Mouse (Mus musculus) neural tube, embryonic 10.5 days (tissue): ENCODE measurements around the gene Lmcd1.
"Not testable (repeated sequence)": the region's sequence is repeated elsewhere in the genome, so short reads cannot be mapped to it uniquely, and the experiment has no call there.

Experiments
- DNase-seq: peaks from one replicate; pipeline ENCODE4 v3.0.0-alpha.2; 2017; ENCODE audit warnings: low spot score; ENCODE audit errors: extremely low spot score

Lmcd1 gene

GRCm38 (mm10) chr6:112273501-112274205 lies at the start of gene Lmcd1:
Gene Lmcd1, plus strand, starts transcription at chr6:112273758.
- peak; percentile 74 for DNase-seq

DNA sequence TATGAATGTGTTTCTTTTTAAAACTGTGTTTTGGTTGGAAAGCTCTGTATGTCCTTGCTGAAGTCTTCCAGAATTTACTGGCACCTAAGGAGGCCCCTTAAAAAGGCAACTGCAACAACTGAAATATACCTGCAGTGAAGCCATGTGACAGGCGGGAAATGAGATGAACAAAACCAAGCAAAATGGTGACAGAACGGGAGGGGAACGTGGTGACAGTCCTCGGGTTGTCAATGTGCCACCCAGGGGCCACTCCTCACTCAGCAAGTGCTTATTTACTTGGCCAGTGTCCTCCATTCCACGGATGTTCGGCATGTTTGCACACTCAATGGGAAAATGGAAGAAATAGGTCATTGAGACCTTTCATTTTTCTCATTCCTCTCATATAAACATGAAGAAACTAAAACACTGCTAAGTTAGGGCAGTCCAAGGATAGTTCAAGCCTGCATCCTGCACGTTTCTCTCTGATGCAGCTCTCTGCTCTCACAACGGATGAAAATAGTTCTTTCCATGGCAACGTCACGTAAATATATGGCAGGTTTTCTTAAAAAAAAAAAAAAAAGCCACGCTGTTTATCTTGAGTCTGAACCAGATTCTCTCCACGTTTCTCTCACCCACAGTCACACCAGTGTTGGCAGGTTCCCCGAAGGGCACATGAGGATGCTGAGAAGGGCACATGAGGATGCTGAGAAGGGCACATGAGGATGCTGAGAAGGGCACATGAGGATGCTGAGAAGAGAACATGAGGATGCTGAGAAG lies 49.5 kb upstream of the Lmcd1 start:
- no peak for DNase-seq

DNA sequence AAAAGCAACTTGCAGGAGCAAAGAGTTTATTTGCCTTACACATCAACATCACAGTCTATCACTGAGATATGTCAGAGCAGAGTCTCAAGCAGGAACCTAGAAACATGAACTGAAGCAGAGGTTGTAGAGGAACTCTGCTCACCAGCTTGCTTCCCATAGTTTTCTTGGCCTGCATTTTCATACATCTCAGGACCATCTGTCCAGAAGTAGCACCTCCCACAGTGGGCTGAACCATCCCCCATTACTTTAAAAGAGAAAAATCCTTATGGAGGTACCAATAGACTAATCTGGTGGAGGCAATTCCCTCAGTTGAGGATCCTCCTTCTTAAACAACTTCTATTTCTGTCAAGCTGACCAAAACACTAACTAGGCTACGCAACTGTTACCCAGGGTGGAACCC lies 36.8 kb upstream of the Lmcd1 start:
- DNase-seq = no peak

DNA sequence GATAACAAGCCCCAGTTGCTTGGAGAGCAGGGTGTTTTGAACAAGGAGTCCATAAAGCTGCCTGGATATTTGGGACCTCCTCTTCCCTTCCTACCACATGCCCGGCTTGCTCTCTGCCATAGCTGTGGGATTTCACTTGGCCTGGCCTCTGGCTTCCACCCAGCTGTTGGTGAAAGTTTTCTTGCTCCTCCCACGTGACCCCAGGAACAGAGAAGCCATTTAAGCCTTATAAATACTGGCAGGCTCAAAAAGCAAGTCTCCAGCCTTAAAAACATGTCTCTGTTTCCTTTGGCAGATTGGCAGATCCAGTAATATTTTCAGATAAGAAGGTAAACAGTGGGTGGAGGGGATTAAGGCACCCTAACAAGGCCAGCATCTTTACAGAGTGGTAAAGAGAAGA lies 31.3 kb upstream of the Lmcd1 start:
- no peak for DNase-seq

DNA sequence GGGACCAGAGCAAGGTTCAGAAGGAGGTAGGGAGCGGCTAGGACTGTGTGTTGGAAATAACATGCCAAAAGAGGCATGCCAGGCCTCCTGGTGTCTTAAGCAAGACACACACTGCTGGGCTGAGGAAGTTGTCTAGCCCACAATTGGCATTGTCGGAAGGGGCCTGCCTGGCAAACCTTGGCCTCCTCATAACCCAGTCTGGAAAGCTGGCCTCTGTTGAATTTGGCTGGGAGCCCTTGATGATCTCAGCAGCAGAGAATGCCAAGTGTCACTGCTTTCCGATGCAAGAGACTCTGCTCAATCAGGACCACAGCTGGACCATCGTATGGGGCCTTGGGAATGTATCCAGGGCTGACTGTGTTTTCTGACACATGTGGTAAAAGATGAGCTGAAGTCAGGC lies 27.9 kb upstream of the Lmcd1 start:
- DNase-seq = no peak

- DNase-seq = no peak
These were observed 26.9 kb upstream of the Lmcd1 start for GRCm38 (mm10) chr6:112246636-112247035.

DNA sequence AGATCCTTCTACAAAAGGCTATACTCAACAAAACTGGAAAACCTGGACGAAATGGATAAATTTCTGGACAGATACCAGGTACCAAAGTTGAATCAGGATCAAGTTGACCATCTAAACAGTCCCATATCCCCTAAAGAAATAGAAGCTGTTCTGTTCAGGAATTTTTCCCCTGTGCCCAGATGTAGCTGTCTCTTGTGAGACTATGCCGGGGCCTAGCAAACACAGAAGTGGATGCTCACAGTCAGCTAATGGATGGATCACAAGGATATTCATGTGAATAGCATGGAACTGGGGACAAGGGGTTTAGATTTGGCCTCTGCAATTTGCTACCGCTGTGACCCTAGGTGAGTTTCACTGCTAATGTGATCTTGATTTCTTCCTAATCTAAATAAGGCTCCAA lies 19.6 kb upstream of the Lmcd1 start:
- not testable (repeated sequence) for DNase-seq

GRCm38 (mm10) chr6:112254967-112255366 lies 18.6 kb upstream of the Lmcd1 start:
- no peak for DNase-seq

DNA sequence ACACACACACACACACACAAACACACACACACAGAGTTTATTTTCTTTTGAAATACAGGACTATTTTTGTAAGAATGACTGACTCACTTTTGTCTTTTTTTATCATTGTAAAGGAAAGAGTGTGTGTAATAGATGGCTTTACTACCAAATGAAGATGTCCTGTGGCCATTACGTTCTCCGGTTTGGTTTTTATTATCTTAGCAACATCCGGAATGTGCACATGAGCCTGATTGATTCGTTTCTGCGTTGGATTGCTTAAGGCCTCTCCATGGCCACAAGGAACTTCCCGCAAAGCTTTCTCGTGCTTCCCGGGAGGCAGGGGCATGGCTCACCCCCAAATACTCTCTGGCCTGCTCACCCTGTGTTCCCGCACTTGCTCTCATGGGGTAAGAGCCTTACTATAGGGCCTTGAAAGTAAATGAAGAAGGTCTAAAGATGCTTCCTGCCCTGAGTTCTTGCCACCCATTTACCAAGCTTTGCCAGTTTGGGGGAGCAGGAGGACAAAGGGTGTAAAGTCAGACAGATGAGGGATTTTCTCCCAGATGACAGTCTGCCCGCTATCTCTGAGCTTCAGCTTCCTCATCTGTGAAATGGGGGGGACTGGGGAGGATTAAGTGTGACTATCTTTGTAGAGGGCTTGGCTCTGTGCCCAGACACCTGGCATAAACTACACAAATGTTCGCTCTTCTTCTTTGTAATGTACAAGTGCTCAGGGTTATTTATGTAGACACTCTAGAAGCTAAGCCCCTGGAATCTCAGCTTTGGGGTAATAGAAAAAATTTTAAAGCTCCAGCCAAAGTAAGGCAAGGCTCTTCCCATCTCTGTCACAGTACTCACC lies 18.0 kb upstream of the Lmcd1 start:
- DNase-seq = no peak

DNA sequence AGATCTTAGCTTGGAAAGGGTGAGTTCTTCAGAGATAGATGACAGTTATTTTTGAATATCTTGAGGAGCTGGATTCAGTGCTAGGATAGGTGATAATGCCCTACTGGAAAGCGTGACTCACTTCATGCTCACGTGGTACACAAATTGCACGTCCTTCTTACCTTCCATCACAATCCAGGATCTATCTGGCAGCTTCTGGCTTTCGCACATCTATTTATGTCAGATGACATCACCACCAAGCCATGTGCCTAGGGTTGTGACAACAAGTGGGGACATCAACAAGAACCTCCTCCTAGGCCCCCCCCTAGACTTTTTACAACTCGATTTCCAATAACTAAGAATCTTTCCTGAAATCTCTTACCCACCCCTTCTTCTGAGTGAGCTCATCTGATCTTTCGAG lies 17.0 kb upstream of the Lmcd1 start:
- DNase-seq = no peak

- DNase-seq = no peak
These were observed 12.5 kb upstream of the Lmcd1 start for GRCm38 (mm10) chr6:112261089-112261488.

GRCm38 (mm10) chr6:112264321-112264720 lies 9.2 kb upstream of the Lmcd1 start:
- DNase-seq = no peak

DNA sequence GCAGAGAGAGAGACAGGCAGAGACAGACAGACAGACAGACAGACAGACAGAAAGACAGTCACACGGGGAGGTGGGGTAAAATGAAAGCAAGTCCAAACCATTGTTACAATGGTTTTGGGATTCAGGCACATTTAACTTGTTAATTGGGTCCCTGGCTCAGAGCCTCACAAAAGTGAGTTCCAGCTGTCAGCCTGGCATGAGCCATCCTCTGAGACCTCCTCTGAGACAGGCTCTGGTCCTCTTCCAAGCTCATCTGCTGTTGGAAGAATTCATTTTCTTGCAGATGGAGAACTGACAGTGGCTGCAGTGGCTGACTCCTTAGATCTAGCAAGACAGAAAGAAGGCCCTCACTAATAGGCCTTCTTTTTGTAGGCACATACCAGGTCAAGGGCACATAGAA lies 6.9 kb upstream of the Lmcd1 start:
- no peak for DNase-seq

- no peak for DNase-seq
These were observed 5.7 kb upstream of the Lmcd1 start for GRCm38 (mm10) chr6:112267661-112268357.

GRCm38 (mm10) chr6:112274261-112275055 lies 900 bp downstream of the Lmcd1 start:
- no peak for DNase-seq

DNA sequence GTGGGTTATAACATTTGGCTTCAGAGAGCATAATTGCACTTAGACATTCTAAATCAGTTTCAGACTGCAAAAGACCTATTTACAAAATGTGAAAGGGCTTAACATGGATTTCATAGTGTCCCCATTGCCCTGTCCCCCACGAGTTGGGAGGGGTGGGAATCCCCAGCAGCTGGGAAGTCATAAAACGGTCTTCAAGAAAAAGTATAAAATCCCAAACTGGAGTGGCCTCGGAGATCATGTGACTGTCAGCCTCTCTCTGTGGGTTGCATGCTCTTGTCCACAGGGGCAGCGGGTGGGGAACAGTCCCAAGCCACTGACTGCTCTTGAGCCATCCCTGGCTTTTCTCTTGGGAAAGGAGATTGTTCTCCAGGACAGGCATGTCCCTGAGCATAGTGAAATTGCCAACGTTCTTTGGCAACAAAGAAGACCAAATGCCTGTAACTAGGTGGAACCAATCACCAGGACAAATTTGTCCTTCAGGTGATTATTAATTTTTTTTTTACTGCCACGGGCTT lies 2.2 kb downstream of the Lmcd1 start:
- DNase-seq = no peak

DNA sequence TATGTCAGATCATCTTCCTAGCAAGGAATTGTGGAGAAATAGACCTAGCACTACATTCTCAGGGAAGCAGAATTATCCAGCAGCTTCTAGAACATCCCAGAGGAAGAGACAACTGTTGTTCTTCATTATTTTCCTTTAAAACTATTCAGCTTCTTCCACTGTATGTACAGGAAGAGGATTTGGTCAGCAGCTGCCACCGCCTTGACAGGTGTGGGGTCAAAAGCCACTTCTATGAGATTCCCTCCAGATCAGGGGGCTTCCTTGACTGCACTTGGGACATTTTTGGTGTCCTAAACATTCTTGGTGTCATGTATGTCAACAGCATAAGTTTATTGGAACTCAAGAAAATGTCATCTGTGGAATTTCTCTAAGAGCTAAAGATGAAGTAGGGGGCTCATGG lies 5.2 kb downstream of the Lmcd1 start:
- DNase-seq = no peak

GRCm38 (mm10) chr6:112280161-112280560 lies 6.6 kb downstream of the Lmcd1 start:
- no peak for DNase-seq

DNA sequence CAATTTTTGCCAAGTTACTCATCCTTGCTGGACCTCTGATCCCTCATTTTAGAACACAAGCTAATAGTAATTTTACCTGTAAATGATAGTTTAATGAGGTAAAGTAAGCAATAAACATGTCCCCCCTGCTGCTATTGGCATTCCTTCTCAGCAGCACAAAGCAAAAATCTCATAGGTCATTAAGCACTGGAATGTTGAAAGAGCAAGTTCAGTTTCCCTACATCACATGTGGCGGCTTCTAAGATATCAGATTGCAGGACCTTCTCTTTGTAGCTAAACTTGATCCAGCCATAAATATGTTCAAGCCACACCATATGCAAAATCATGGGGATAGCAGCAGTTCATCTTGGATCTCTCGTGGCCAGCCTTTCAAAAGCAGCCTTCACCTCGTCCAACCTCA lies 7.4 kb downstream of the Lmcd1 start:
- DNase-seq = no peak

DNA sequence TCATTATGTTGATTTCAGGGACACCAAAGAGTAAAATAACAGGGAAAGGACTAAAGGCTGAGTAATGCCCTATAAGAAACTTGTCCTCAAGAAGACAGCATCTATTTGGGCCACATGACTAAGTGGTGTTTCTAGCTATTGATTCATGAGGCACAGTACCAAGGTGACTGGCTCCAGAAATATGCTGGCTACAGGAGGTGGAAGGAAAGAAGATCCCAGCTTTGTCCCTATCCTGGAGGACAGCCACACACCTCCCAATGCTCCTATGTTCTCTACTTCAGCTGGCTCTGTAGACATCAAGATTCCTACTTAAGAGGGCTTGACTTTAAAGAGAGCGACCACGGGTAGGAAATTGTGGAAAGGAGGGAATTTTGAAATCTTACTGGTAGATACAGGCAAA lies 8.4 kb downstream of the Lmcd1 start:
- DNase-seq = no peak
